Mouse (Mus musculus) neural tube, embryonic 11.5 days (tissue): ENCODE measurements around the gene Dcpp1. TPM values are rescaled to one million over a fixed set of nuclear protein-coding genes. Genes with fewer than 3 reads are reported as not detected.

Experiments used
- ATAC-seq: fragments of 200-750 bp; cut with Nextera tagmentation; 2 replicates; pipeline ENCODE4 v1.8.0; 2017; ENCODE audit warnings: moderate number of reproducible peaks, mild to moderate bottlenecking, moderate TSS enrichment, moderate library complexity; ENCODE audit not compliant: insufficient read depth, low FRiP score, low TSS enrichment
- DNase-seq: peaks from one replicate; pipeline ENCODE4 v3.0.0-alpha.2; 2015; ENCODE audit warnings: low spot score
- H3K27ac ChIP-seq: fragments of 300-500 bp; sonication (generic); 2 replicates; pipeline ENCODE4 v1.5.1; 2014; ENCODE audit warnings: low read depth, mild to moderate bottlenecking, low read length
- H3K27me3 ChIP-seq: fragments of 300-500 bp; sonication (generic); 2 replicates; pipeline ENCODE4 v1.6.1; 2014; ENCODE audit warnings: mild to moderate bottlenecking, low read length, mixed read lengths; ENCODE audit not compliant: control insufficient read depth, insufficient read depth
- H3K36me3 ChIP-seq: fragments of 300-500 bp; sonication (generic); 2 replicates; pipeline ENCODE4 v1.6.1; 2014; ENCODE audit warnings: mild to moderate bottlenecking, low read length, moderate library complexity, mixed read lengths; ENCODE audit not compliant: control insufficient read depth, insufficient read depth
- H3K4me1 ChIP-seq: fragments of 300-500 bp; sonication (generic); 2 replicates; pipeline ENCODE4 v1.6.1; 2014; ENCODE audit warnings: low read length, mixed read lengths; ENCODE audit not compliant: control insufficient read depth, insufficient read depth
- H3K4me2 ChIP-seq: fragments of 300-500 bp; sonication (generic); 2 replicates; pipeline ENCODE4 v1.6.1; 2014; ENCODE audit warnings: low read depth, mild to moderate bottlenecking, moderate library complexity
- H3K4me3 ChIP-seq: fragments of 300-500 bp; sonication (generic); 2 replicates; pipeline ENCODE4 v1.5.1; 2014; ENCODE audit warnings: low read depth, low read length
- H3K9ac ChIP-seq: fragments of 300-500 bp; sonication (generic); 2 replicates; pipeline ENCODE4 v1.6.1; 2014; ENCODE audit warnings: mild to moderate bottlenecking, low read length
- H3K9me3 ChIP-seq: fragments of 300-500 bp; sonication (generic); 2 replicates; pipeline ENCODE4 v1.6.1; 2016; ENCODE audit warnings: low read length; ENCODE audit not compliant: control insufficient read depth
- WGBS: fragments of 180-500 bp; shearing (Covaris S2); extraction: QIAGEN DNeasy Blood & Tissue Kit; methylation state at CpG from one replicate; pipeline ENCODE4 v1.1.7; 2014; 5-methylcytosine and 5-hydroxymethylcytosine counted together
- polyA plus RNA-seq: library from polyadenylated mRNA; unstranded; fragments of >200 nt; fragmentation: Nextera tagmentation; extraction: Ambion mirVana; gene quantifications from 2 replicates; pipeline ENCODE4 v1.2.1, GENCODE M21; 2014

Gene Dcpp1
- polyA plus RNA-seq, 1 experiment from 2014 or later: not detected

GRCm38 (mm10) chr17:23853292-23853691, 27.4 kb upstream of the Dcpp1 start:
- peak; percentile 53; the same call in 1 of the 2 replicates for ATAC-seq
- peak; percentile 71 for DNase-seq
- 44% methylated on average over 5 of the region's 5 CpGs for WGBS

DNA sequence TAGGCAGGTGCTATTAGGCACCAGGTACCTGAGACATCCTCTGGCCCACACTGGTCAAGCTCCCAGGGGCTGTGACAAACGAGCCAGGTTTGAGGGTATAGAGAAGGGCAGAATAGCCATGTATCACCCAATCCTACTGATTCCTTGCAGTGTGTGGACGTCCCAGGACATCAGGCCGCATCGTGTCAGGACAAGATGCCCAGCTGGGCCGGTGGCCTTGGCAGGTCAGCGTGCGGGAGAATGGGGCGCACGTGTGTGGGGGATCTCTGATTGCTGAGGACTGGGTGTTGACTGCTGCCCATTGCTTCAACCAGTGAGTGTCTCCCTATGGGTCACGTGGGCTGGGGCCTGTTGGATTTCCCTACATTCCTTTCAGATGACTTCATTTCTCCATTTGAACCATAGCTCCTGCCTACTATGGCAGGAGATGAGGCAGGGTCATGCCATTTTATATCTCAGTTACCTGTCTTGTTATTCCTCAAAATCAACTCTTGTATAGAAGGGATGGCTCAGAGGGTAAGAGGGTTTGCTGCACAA, 26.4 kb upstream of the Dcpp1 start:
- no peaks in the 10 kb centered on the region for H3K27me3 ChIP-seq
- no peak overlapping the region for H3K27ac ChIP-seq
- no peak overlapping the region for H3K4me2 ChIP-seq
- 90% methylated on average over 10 of the region's 10 CpGs for WGBS
- H3K4me1 ChIP-seq: no peaks in the 10 kb centered on the region
- ATAC-seq (no peak), DNase-seq (no peak)
- no peaks in the 10 kb centered on the region for H3K9me3 ChIP-seq
- H3K9ac ChIP-seq: no peak overlapping the region
- no peak overlapping the region for H3K4me3 ChIP-seq
- no peaks in the 10 kb centered on the region for H3K36me3 ChIP-seq

More at GRCm38 (mm10) chr17:23853292-23853691, 27.4 kb upstream of the Dcpp1 start:
- Histone ChIP-seq H3K36me3 (no peaks in the 10 kb centered on the region), H3K9ac (no peak overlapping the region), H3K4me2 (no peak overlapping the region), H3K27me3 (no peaks in the 10 kb centered on the region), H3K4me1 (no peaks in the 10 kb centered on the region), H3K27ac (no peak overlapping the region), H3K4me3 (no peak overlapping the region), H3K9me3 (no peaks in the 10 kb centered on the region)

- no peak overlapping the region for H3K27ac ChIP-seq
- no peak overlapping the region for H3K4me3 ChIP-seq
- WGBS: 80% methylated on average over 6 of the region's 6 CpGs
- H3K4me2 ChIP-seq: no peak overlapping the region
- no peaks in the 10 kb centered on the region for H3K4me1 ChIP-seq
- no peak for DNase-seq
- ATAC-seq: no peak
- no peak overlapping the region for H3K9ac ChIP-seq
- H3K9me3 ChIP-seq: no peaks in the 10 kb centered on the region
- H3K36me3 ChIP-seq: no peaks in the 10 kb centered on the region
- no peaks in the 10 kb centered on the region for H3K27me3 ChIP-seq
Measured at GRCm38 (mm10) chr17:23857193-23857592, 23.5 kb upstream of the Dcpp1 start.

DNA sequence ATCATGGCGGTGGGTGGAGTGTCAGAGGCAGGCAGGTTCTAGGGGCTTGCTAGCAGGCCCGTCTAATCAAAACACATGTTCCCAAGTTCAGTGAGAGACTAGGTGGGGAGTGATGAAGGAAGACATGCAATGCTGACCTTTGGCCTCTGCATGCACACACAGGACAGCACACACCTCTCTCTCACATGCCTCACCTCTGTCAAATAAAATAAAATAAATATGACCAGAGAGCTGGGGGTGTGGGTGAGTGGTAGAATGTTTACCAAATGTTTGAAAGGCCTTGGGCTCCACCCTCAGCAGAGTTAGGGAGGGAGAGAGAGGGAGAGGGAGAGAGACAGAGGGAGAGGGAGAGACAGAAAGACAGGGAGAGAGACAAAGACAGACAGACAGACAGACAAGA, 22.8 kb upstream of the Dcpp1 start:
- Histone ChIP-seq H3K4me3 (no peak overlapping the region), H3K4me2 (no peak overlapping the region), H3K9me3 (no peaks in the 10 kb centered on the region), H3K27me3 (no peaks in the 10 kb centered on the region), H3K36me3 (no peaks in the 10 kb centered on the region), H3K27ac (no peak overlapping the region), H3K4me1 (no peaks in the 10 kb centered on the region), H3K9ac (no peak overlapping the region)
- ATAC-seq (no peak), DNase-seq (no peak)
- 78% methylated on average over 2 of the region's 2 CpGs for WGBS

DNA sequence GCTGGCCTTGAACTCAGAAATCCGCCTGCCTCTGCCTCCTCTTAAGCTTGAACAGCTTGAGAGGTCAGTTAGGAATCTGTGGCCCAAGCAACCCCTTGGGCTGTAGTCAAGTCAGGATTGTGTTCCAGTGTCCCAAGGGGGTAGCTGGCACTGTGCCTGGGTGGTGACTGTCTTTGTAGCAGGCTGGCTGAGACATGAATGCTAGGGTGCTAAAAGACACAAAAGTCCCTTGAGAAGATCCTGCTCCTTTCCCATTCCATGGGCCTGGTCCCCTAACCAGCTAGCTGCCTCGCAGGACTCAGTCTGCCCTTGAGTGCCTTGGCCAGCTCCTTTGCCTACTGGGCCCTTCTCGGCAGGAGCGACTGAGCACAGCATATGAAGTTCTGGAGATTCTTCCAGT, 17.8 kb upstream of the Dcpp1 start:
- no peaks in the 10 kb centered on the region for H3K9me3 ChIP-seq
- DNase-seq (no peak), ATAC-seq (no peak)
- no peaks in the 10 kb centered on the region for H3K4me1 ChIP-seq
- no peak overlapping the region for H3K27ac ChIP-seq
- WGBS: 89% methylated on average over 4 of the region's 4 CpGs
- H3K4me2 ChIP-seq: no peak overlapping the region
- no peak overlapping the region for H3K9ac ChIP-seq
- no peaks in the 10 kb centered on the region for H3K36me3 ChIP-seq
- H3K27me3 ChIP-seq: no peaks in the 10 kb centered on the region
- no peak overlapping the region for H3K4me3 ChIP-seq

DNA sequence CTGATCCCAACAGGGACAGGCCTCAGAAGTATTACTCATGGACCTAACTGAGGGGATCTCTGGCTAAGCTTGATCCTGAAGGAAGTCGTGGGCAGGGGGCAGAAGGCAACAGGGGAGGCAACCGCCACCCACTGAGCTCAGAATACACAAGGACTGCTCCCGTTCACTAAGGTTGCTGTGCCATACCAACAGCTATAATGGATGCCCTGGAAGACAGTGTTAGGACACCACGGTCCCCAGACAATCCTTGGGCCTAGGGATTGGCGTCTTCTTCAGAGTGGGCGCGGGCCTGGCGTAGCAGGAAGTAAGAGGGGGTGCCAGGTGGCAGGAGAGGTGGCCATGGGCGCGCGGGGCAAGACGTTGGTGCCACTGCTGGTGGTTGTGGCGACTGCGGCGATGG, 12.9 kb upstream of the Dcpp1 start, which contains the start of gene Prss21:
Gene Prss21 (plus strand): TSS at position 301 of the 400 bp plus-strand sequence.
- H3K4me3 ChIP-seq: no peak within 1 kb of the TSS; the same call in 1 of the 2 replicates
- no peak within 1 kb of the TSS for H3K27ac ChIP-seq
- no peak for ATAC-seq
- H3K4me2 ChIP-seq: no peak within 1 kb of the TSS
- no peak for DNase-seq
- H3K9me3 ChIP-seq: no peaks in the 10 kb centered on the region
- no peaks in the 10 kb centered on the region for H3K36me3 ChIP-seq
- H3K4me1 ChIP-seq: no peaks in the 10 kb centered on the region
- H3K27me3 ChIP-seq: no peaks in the 10 kb centered on the region
- no peak within 1 kb of the TSS for H3K9ac ChIP-seq
- 79% methylated on average over 15 of the region's 15 CpGs for WGBS

DNA sequence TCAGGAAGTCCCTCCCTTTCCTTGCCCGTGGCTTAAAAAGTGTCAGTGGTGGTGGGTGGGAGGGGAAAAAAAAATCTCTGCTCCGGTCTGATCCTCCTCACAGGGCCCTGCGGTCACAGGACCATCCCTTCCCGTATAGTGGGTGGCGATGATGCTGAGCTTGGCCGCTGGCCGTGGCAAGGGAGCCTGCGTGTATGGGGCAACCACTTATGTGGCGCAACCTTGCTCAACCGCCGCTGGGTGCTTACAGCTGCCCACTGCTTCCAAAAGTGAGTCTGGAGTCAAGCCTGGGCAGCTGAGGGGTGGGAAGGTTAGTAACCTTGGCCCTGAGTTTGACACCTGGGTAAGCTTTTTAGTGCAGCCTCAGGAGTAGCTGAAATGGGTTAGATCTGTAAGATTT, 12.2 kb upstream of the Dcpp1 start:
- no peak overlapping the region for H3K4me3 ChIP-seq
- 86% methylated on average over 11 of the region's 11 CpGs for WGBS
- H3K4me1 ChIP-seq: no peaks in the 10 kb centered on the region
- no peaks in the 10 kb centered on the region for H3K27me3 ChIP-seq
- H3K9ac ChIP-seq: no peak overlapping the region
- no peaks in the 10 kb centered on the region for H3K36me3 ChIP-seq
- no peaks in the 10 kb centered on the region for H3K9me3 ChIP-seq
- H3K4me2 ChIP-seq: no peak overlapping the region
- H3K27ac ChIP-seq: no peak overlapping the region
- no peak for DNase-seq
- ATAC-seq: no peak

DNA sequence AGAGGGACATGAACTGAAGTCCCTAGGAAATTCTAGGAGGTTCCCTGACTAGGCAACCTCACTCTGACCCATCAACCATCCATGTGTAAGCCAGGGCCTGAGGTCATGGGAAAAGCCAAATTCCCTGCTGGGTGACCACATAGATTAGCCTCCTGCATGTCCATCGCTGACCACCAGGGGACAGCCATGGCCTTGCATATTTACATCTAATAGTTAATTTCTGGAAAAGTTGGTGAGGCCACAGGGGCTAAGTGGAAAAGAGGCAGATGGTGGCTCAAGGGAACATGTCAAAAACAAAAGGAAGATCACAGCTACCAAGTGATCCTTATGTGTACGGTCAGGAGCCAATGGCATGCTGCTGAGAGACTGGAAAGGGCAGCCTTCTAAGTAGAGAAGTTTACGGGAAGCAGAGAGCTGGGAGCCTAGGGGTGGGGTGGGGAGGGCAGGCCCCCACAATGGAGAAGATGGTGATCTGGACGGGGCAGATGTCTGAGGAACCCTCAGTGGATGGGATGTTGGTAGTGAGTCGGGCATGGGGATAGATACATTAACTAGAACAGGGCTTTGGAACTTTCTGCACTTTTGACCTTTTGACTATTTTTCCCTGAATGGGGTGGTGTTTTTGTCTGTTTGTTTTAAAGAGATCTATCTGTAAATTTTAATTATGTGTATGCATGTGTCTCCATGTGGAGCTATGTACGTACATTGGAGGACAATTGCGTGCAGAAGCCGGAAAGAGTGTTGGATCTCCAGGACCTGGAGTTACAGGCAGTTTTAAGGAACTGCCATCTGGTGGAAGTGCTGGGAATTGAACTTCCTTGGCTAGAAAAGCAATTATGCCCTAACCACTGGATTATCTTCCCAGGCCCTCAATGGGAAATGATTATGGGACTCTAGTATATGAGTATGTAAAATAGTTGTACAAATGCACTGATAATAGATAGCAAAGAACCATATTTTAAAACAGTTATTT, 6.5 kb upstream of the Dcpp1 start:
- Histone ChIP-seq H3K9me3 (no peaks in the 10 kb centered on the region), H3K4me1 (no peaks in the 10 kb centered on the region), H3K27me3 (no peaks in the 10 kb centered on the region), H3K4me3 (no peak overlapping the region), H3K27ac (no peak overlapping the region), H3K9ac (no peak overlapping the region), H3K4me2 (no peak overlapping the region), H3K36me3 (no peaks in the 10 kb centered on the region)
- ATAC-seq: no peak
- DNase-seq: peak; percentile 52
- WGBS: 57% methylated on average over 8 of the region's 8 CpGs

- no peaks in the 10 kb centered on the region for H3K27me3 ChIP-seq
- DNase-seq (no peak), ATAC-seq (no peak)
- 63% methylated on average over 3 of the region's 3 CpGs for WGBS
- no peak overlapping the region for H3K9ac ChIP-seq
- no peak overlapping the region for H3K27ac ChIP-seq
- H3K36me3 ChIP-seq: no peaks in the 10 kb centered on the region
- no peaks in the 10 kb centered on the region for H3K4me1 ChIP-seq
- no peak overlapping the region for H3K4me2 ChIP-seq
- H3K9me3 ChIP-seq: no peaks in the 10 kb centered on the region
- no peak overlapping the region for H3K4me3 ChIP-seq
Measured at GRCm38 (mm10) chr17:23876741-23877140, 3.9 kb upstream of the Dcpp1 start.
